Mouse (Mus musculus) midbrain, embryonic 13.5 days (tissue): Measurements from ENCODE around the gene Sapcd1. TPM values are rescaled to one million over a fixed set of nuclear protein-coding genes. Genes with fewer than 3 reads are reported as not detected.
"Not testable (repeated sequence)": the region's sequence is repeated elsewhere in the genome, so short reads cannot be mapped to it uniquely, and the experiment has no call there.

ENCODE experiments used
- ATAC-seq: fragments of 200-750 bp; cut with Nextera tagmentation; 2 replicates; pipeline ENCODE4 v1.8.0; 2017; ENCODE audit warnings: mild to moderate bottlenecking, moderate TSS enrichment, moderate library complexity
- H3K27ac ChIP-seq: fragments of 300-500 bp; sonication (generic); 2 replicates; pipeline ENCODE4 v1.5.1; 2015; ENCODE audit warnings: inconsistent platforms, mild to moderate bottlenecking, moderate library complexity
- H3K27me3 ChIP-seq: fragments of 300-500 bp; sonication (generic); 2 replicates; pipeline ENCODE4 v1.6.1; 2015; ENCODE audit warnings: mild to moderate bottlenecking, inconsistent platforms
- H3K36me3 ChIP-seq: fragments of 300-500 bp; sonication (generic); 2 replicates; pipeline ENCODE4 v1.6.1; 2015; ENCODE audit warnings: mild to moderate bottlenecking, inconsistent platforms
- H3K4me1 ChIP-seq: fragments of 300-500 bp; sonication (generic); replicated peaks from 2 replicates; pipeline ENCODE4 v1.6.1; 2015; ENCODE audit warnings: inconsistent platforms
- H3K4me2 ChIP-seq: fragments of 300-500 bp; sonication (generic); replicated peaks from 2 replicates; pipeline ENCODE4 v1.6.1; 2015; ENCODE audit warnings: moderate library complexity, mild to moderate bottlenecking, inconsistent platforms
- H3K4me3 ChIP-seq: fragments of 300-500 bp; sonication (generic); replicated peaks from 2 replicates; pipeline ENCODE4 v1.5.1; 2015; ENCODE audit warnings: mild to moderate bottlenecking, inconsistent platforms
- H3K9ac ChIP-seq: fragments of 300-500 bp; sonication (generic); replicated peaks from 2 replicates; pipeline ENCODE4 v1.6.1; 2015; ENCODE audit warnings: mild to moderate bottlenecking, inconsistent platforms
- H3K9me3 ChIP-seq: fragments of 300-500 bp; sonication (generic); 2 replicates; pipeline ENCODE4 v1.6.1; 2016; ENCODE audit warnings: mild to moderate bottlenecking, inconsistent platforms
- WGBS: fragments of 180-500 bp; shearing (Covaris S2); methylation state at CpG from one replicate; pipeline ENCODE4 v1.1.7; 2015; 5-methylcytosine and 5-hydroxymethylcytosine counted together
- polyA plus RNA-seq: library from polyadenylated mRNA; unstranded; fragments of >200 nt; fragmentation: Nextera tagmentation; extraction: Ambion mirVana; gene quantifications from 2 replicates; pipeline ENCODE4 v1.2.1, GENCODE M21; 2015

Gene Sapcd1
- polyA plus RNA-seq, 1 experiment from 2014 or later, result 4.3 TPM

- no peak for ATAC-seq
- Histone ChIP-seq H3K4me1 (peaks cover 7% of the 10 kb centered on the region; the same call in 1 of the 2 replicates), H3K9me3 (no peaks in the 10 kb centered on the region), H3K27ac (no peak overlapping the region), H3K27me3 (no peaks in the 10 kb centered on the region), H3K4me3 (no peak overlapping the region), H3K36me3 (peaks cover 99% of the 10 kb centered on the region), H3K9ac (no peak overlapping the region), H3K4me2 (no peak overlapping the region)
- WGBS, result 93% methylated on average over 13 of the region's 13 CpGs
These were observed 15.4 kb downstream of the Sapcd1 start for GRCm38 (mm10) chr17:35012430-35012829.

GRCm38 (mm10) chr17:35011440-35011839, 16.4 kb downstream of the Sapcd1 start:
- no peak for ATAC-seq
- Histone ChIP-seq H3K4me3 (no peak overlapping the region), H3K4me1 (peaks cover 5% of the 10 kb centered on the region; the same call in 1 of the 2 replicates), H3K36me3 (peaks cover 98% of the 10 kb centered on the region), H3K27me3 (no peaks in the 10 kb centered on the region), H3K4me2 (no peak overlapping the region), H3K27ac (no peak overlapping the region), H3K9ac (no peak overlapping the region), H3K9me3 (no peaks in the 10 kb centered on the region)
- 96% methylated on average over 8 of the region's 8 CpGs for WGBS

- no peak for ATAC-seq
- Histone ChIP-seq H3K27ac (no peak overlapping the region), H3K27me3 (no peaks in the 10 kb centered on the region), H3K9me3 (no peaks in the 10 kb centered on the region), H3K9ac (no peak overlapping the region), H3K4me2 (no peak overlapping the region), H3K4me3 (no peak overlapping the region), H3K4me1 (no peaks in the 10 kb centered on the region), H3K36me3 (peaks cover 96% of the 10 kb centered on the region)
- WGBS, result 84% methylated on average over 7 of the region's 7 CpGs
These were observed 18.2 kb downstream of the Sapcd1 start for GRCm38 (mm10) chr17:35009586-35009985.

GRCm38 (mm10) chr17:35007387-35007991, 20.3 kb downstream of the Sapcd1 start:
- H3K4me3 ChIP-seq, result no peak overlapping the region
- H3K9me3 ChIP-seq, result no peaks in the 10 kb centered on the region
- no peak overlapping the region for H3K4me2 ChIP-seq
- H3K4me1 ChIP-seq, result peaks cover 11% of the 10 kb centered on the region
- H3K27me3 ChIP-seq, result no peaks in the 10 kb centered on the region
- WGBS, result 96% methylated on average over 7 of the region's 7 CpGs
- peaks cover 81% of the 10 kb centered on the region for H3K36me3 ChIP-seq
- H3K27ac ChIP-seq, result no peak overlapping the region
- ATAC-seq, result no peak
- no peak overlapping the region for H3K9ac ChIP-seq

GRCm38 (mm10) chr17:35005902-35006301, 21.9 kb downstream of the Sapcd1 start:
- not testable (repeated sequence) for ATAC-seq, H3K27ac ChIP-seq, H3K4me2 ChIP-seq, H3K9me3 ChIP-seq, H3K27me3 ChIP-seq, H3K4me3 ChIP-seq, H3K9ac ChIP-seq
- peaks cover 66% of the 10 kb centered on the region for H3K36me3 ChIP-seq
- WGBS, result 100% methylated on average over 4 of the region's 5 CpGs
- peaks cover 23% of the 10 kb centered on the region for H3K4me1 ChIP-seq

- peaks cover 58% of the 10 kb centered on the region for H3K36me3 ChIP-seq
These were observed 22.7 kb downstream of the Sapcd1 start for GRCm38 (mm10) chr17:35005158-35005557.

GRCm38 (mm10) chr17:35004075-35004717, 23.6 kb downstream of the Sapcd1 start:
- peaks cover 33% of the 10 kb centered on the region for H3K4me1 ChIP-seq
- H3K36me3 ChIP-seq, result peaks cover 50% of the 10 kb centered on the region
- no peak overlapping the region for H3K4me2 ChIP-seq
- no peaks in the 10 kb centered on the region for H3K27me3 ChIP-seq
- no peak overlapping the region for H3K9ac ChIP-seq
- WGBS, result 96% methylated on average over 17 of the region's 17 CpGs
- no peak overlapping the region for H3K4me3 ChIP-seq
- no peaks in the 10 kb centered on the region for H3K9me3 ChIP-seq
- H3K27ac ChIP-seq, result no peak overlapping the region
- ATAC-seq, result no peak

More at GRCm38 (mm10) chr17:35005158-35005557, 22.7 kb downstream of the Sapcd1 start:
- no peak overlapping the region for H3K4me3 ChIP-seq
- no peak overlapping the region for H3K4me2 ChIP-seq
- 91% methylated on average over 10 of the region's 10 CpGs for WGBS
- no peak overlapping the region for H3K27ac ChIP-seq
- no peak for ATAC-seq
- H3K27me3 ChIP-seq, result no peaks in the 10 kb centered on the region
- H3K4me1 ChIP-seq, result peaks cover 23% of the 10 kb centered on the region
- H3K9ac ChIP-seq, result no peak overlapping the region
- no peaks in the 10 kb centered on the region for H3K9me3 ChIP-seq

GRCm38 (mm10) chr17:35003022-35003838, 24.6 kb downstream of the Sapcd1 start:
- peak overlapping the region; percentile 94 for H3K4me3 ChIP-seq
- peaks cover 40% of the 10 kb centered on the region for H3K36me3 ChIP-seq
- 77% methylated on average over 9 of the region's 9 CpGs for WGBS
- H3K9me3 ChIP-seq, result no peaks in the 10 kb centered on the region
- no peak overlapping the region for H3K27ac ChIP-seq
- H3K4me2 ChIP-seq, result peak overlapping the region; percentile 100
- H3K9ac ChIP-seq, result peak overlapping the region; percentile 97; the same call in 1 of the 2 replicates
- ATAC-seq, result no peak
- no peaks in the 10 kb centered on the region for H3K27me3 ChIP-seq
- peaks cover 40% of the 10 kb centered on the region for H3K4me1 ChIP-seq

- H3K9ac ChIP-seq, result peak overlapping the region; percentile 97
- ATAC-seq, result no peak
- 12% methylated on average over 12 of the region's 12 CpGs for WGBS
- no peak overlapping the region for H3K27ac ChIP-seq
- H3K36me3 ChIP-seq, result peaks cover 31% of the 10 kb centered on the region
- peak overlapping the region; percentile 94 for H3K4me3 ChIP-seq
- H3K9me3 ChIP-seq, result no peaks in the 10 kb centered on the region
- peaks cover 40% of the 10 kb centered on the region for H3K4me1 ChIP-seq
- H3K27me3 ChIP-seq, result no peaks in the 10 kb centered on the region
- H3K4me2 ChIP-seq, result peak overlapping the region; percentile 100
These were observed 25.5 kb downstream of the Sapcd1 start for GRCm38 (mm10) chr17:35002153-35002865.

- Histone ChIP-seq H3K27ac (peak overlapping the region; percentile 96), H3K9ac (peak overlapping the region; percentile 97), H3K27me3 (no peaks in the 10 kb centered on the region), H3K4me1 (peaks cover 43% of the 10 kb centered on the region), H3K4me2 (peak overlapping the region; percentile 100), H3K9me3 (no peaks in the 10 kb centered on the region), H3K4me3 (peak overlapping the region; percentile 94), H3K36me3 (peaks cover 25% of the 10 kb centered on the region)
- peak; percentile 41 for ATAC-seq
- under 1% methylated on average over 35 of the region's 35 CpGs for WGBS
These were observed 26.2 kb downstream of the Sapcd1 start for GRCm38 (mm10) chr17:35001452-35002152.
